In the genomic region with DNA sequence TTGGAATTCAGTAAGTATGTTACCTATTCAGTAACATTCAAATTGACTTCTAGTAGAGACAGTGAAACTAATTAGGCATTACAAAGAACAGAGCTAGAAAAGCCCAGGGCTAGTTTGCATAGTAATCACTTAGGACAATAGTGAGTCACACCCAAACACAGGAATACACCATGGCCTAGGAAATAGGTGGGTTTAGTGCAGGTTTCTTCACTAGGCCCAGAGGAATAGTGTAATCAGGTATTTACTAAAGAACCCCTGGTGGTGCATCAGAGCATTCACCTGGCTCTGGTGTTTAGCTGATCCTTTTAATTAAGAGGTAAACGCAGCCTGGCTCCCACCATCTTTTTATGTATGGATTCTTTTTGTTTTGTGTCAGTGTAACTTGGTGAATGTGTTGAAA, we compare ENCODE assay signal across 14 mouse cellular contexts. TPM values are rescaled to one million over a fixed set of nuclear protein-coding genes. Genes with fewer than 3 reads are reported as not detected.
A peak's percentile ranks its signal among the peaks of the same experiment; 100 is the strongest.
DNase-seq lines count a peak whose midpoint lies in the region.
"Had no signal": no experiment of that assay in that cellular context is flagged by ENCODE, and none has a peak within 500 bp of the region (broad histone marks: within the 10 kb centered on the region; RNA-seq: fewer than 3 reads in every experiment).

No protein-coding gene starts in this region.

- DNase-seq in ES-CJ7 (ENCODE audit: low read depth, low spot score) (peak; percentile 88), R1 (ENCODE audit: low read depth, low spot score) (peak; percentile 97)
- no peak for DNase-seq in frontal cortex, postnatal 10 days (ENCODE audit: low spot score in 2 of 2)
- no peak for DNase-seq in heart, adult 11 months
- DNase-seq in left cerebral cortex, adult 8-10 months (ENCODE audit: low spot score in 2 of 2) = no peak
- DNase-seq: adrenal gland, adult 8-10 months; adrenal gland, postnatal 14 days; adrenal gland, postnatal 36 days; cerebellum, adult 11-12 months; cerebellum, adult 2 months; cerebellum, adult 9-10 months; cerebellum, postnatal 10 days; cerebellum, postnatal 25 days; forebrain, postnatal 0 days had no signal

RNA-seq across cellular contexts. Expression of gene Adgrg6, which starts 38.0 kb away (rescaled TPM):
- total RNA-seq in left cerebral cortex, adult 8-10 months (2022) = 1 to 10 TPM; 3.2 to 4.3 (median 3.8) TPM

Comparison
In these comparisons a context has a peak if more than half of its experiments do, and no peak if none do; other contexts are left out.
1. DNase-seq: peak in ES-CJ7 (single experiment) and R1 (single experiment); none in frontal cortex, postnatal 10 days (0 of 2), heart, adult 11 months (single experiment) and left cerebral cortex, adult 8-10 months (0 of 2).